Mouse (Mus musculus) heart, adult 11 months (tissue): ENCODE results near the gene Rtf2.

Experiments
- DNase-seq: peaks from one replicate; pipeline ENCODE4 v3.0.0; 2022

Gene Rtf2

DNA sequence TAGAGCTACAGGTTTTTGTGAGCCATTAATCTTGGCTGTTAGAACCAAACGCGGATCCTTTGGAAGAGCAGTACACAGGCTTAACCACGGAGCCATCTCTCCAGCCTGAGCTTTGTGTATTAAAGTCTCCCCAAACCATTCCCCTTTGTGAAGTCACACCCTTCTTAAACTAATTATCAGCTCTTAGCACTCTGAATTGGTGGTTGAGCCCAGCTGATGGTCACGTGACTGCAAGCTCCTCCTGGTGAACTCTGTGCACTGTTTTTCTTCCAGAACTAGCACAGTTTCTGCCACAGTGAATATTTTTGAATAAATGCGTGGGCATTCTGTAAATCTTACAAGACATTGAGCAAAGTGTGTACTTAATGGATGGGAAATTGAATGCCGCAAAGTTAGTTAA lies 820 bp downstream of the Rtf2 start:
- no peak for DNase-seq

- no peak for DNase-seq
These were observed 5.3 kb downstream of the Rtf2 start for GRCm38 (mm10) chr2:172445617-172446016.

DNA sequence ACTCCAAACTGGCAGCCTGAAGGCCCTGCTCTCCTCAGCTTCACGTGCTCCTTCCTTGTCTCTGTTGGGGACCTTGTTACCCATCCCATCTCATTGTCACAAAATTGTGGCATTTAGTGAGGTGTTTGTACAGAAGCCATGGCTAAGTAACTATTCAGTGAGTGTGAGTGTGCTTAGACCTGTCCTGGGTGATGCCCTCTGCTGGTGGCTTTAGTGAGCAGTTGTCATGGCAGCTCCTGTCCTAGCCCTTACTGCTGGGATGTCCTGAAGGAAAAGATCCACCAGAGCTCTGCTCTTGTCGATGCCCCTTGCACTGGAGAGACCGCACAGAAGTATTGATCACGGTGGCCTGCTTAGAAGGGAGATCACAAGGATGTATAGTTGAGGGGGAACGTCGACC lies 7.0 kb downstream of the Rtf2 start:
- no peak for DNase-seq

DNA sequence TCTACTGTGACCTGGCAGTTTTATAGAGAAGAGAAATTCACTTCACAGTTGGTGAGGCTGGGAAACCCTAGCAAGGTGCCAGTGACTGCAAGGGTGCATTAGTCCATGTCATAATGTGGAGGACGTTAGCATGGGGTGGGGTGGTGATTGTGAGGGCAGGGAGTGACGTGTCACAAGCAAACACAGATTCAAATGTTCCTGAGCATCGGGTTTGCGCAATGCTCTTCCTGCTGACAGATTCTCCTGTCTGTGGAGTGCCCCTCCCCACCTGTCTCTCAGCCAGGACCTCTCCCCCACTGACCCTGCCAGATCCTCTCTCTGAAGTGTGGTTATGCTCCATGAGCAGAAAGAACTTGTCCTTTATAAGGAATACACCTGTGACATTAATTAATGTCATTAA lies 8.0 kb downstream of the Rtf2 start:
- no peak for DNase-seq

DNA sequence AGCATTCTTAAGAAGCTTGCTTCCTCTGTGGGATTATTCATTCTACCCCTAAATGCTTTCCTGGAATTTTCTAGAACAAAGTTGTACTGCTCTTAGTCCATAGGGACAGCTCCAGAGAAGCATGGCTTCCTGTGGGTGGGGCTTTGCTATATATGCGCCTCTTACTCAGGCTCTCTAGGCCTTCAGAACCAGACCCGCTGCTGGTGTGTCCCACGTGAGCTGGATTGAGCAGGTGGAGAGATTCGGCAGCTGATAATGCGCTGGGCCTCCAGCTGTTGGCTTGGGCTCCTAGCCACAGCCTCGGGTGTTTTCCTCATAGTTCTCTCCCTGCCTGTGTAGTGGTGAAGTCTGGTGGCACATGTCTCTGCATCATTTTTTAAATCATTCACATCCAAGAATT lies 10.3 kb downstream of the Rtf2 start:
- no peak for DNase-seq

DNA sequence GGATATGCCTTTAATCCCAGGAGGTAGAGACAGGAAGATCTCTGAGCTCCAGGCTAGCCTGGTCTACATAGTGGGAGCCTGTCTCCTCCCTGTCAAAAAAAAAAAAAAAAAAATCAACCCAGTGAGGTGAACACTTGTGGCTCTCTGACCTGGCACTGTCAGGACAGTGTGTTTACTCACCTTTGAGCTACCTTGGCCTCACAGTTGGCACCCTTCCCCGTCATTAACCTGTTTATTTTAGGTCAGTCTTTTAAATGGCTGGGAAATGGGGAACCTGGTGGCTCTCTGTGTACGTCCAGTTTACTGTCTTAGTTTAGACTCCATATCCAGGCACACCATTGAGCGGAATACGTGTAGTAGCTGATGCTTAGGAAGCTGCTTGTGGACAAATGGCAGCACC lies 11.7 kb downstream of the Rtf2 start:
- DNase-seq: no peak

DNA sequence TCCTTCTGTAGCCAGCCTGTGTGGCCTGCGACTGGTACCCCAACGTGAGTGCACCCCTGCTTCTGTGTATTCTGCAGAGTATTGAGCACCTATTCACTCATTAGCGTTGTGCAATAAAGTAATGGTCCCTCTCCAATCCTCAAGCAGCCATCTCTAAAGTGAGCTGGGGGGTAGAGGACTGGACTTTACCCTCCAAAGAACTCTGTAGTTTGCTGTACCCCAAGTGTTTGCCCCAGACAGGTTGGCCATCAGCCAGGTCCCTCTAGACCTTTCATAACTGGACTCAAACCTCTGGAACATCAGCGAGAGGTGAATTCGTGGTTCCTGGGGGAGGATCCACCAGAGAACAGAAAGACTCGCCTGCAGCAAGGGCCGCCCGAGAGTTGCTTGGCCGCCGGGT lies 12.1 kb downstream of the Rtf2 start:
- no peak for DNase-seq

DNA sequence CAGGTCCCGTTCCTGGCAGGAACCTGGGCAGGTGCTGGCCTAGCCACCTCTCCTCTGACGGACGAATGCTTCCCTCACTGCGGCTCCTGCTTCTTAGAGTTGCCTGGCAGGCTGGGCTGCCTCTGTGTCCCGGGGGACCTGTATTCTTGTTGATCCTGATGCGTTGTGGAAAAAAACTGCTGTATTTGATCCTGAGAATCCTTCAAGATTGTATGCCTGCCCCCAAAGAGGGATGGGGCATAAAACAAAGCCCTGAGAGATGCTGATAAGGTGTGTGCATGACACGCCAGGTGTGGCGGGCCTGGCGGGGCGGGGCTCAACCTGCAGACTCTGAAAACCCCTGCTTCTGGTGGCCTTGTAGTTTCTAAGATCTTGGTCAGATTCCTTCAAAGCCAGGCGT lies 18.1 kb downstream of the Rtf2 start, which contains the start of gene Gcnt7:
TSS of gene Gcnt7 (minus strand) at position 101 of the 400 bp plus-strand sequence.
- no peak for DNase-seq

- DNase-seq: no peak
These were observed 20.3 kb downstream of the Rtf2 start for GRCm38 (mm10) chr2:172460647-172461046.

- no peak for DNase-seq
These were observed 22.5 kb downstream of the Rtf2 start for GRCm38 (mm10) chr2:172462813-172463212.

DNA sequence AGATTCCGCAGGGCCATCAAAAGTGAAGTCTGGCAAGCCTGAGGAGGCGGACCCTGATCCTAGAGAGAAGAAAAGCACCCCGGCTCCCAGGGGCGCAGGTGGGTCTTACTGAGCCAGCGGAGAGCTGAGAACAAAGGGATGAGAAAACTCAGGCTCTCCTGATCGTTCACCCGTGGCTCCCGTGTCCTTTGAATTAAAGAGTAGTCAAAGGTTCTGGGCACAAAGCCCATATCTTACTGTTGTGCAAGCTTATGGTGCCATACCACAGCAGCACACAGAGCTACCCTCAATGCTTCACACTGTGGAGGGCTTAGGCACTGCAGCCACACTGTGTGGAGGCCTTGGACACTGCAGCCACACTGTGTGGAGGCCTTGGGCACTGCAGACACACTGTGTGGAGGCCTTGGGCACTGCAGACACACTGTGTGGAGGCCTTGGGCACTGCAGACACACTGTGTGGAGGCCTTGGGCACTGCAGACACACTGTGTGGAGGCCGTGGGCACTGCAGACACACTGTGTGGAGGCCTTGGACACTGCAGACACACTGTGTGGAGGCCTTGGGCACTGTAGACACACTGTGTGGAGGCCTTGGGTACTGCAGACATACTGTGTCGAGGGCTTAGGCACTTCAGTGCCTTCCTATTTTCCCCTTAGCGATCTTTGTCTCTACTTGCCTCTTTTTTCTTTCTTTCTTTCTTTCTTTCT lies 26.2 kb downstream of the Rtf2 start:
- no peak for DNase-seq

GRCm38 (mm10) chr2:172467206-172467605 lies 26.9 kb downstream of the Rtf2 start:
- no peak for DNase-seq

DNA sequence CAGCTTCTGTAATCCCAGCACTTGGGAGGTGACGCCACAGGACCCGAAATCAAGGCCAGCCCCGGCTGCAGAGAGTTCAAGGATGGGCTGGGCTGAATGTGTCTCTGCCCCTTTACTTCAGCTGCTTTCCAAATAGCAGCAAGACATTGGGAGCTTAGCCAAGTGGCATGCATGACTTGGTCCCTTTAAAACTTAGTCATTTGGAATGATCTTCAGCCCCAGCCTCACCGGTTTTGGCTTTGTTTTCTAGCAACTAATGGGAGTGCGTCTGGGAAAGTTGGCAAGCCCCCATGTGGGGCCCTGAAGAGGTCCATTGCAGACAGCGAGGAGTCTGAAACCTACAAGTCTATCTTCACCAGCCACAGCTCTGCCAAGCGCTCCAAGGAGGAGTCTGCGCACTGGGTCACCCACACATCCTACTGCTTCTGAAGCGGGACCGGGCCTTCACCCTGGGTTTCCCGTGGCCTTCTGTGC lies 28.0 kb downstream of the Rtf2 start:
- no peak for DNase-seq

DNA sequence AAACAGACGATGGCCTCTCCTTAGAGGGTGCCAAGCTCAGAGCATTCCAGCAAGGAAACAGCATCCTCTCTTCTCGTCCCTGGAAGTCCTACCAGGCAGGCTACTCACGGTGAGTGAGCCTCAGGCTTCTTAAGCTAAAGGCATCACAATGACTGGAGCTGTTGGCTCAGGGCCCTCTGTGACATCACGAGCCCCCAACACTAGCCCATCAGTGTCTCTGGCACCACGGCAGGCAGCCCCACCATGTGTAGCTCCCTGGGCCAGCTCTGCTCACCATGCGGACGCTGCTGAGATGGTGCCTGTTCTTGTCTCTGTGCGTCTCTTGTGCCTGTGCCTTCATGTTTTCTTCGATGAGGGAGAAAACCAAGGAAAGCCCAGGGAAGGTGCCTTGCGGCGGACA lies 32.0 kb downstream of the Rtf2 start, which contains the start of gene Fam209:
TSS of gene Fam209 (plus strand) at position 203 of the 400 bp plus-strand sequence.
- no peak for DNase-seq

- no peak for DNase-seq
These were observed 33.2 kb downstream of the Rtf2 start for GRCm38 (mm10) chr2:172473591-172473990.

DNA sequence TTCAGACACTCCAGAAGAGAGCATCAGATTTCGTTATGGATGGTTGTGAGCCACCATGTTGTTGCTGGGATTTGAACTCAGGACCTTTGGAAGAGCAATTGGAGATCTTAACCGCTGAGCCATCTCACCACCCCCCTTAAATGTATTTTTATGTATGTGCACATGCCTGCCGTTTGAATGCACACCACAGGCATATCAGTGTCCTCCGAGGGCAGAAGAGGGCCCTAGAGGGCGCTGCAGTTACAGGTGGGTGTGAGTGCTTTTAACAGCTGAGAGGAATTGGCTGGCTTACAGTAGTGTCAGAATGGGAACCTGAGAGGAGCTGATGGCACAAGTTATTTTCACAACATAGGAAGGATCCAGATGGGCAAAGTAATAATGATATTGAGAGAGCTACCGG lies 34.6 kb downstream of the Rtf2 start:
- no peak for DNase-seq

- no peak for DNase-seq
These were observed 36.4 kb downstream of the Rtf2 start for GRCm38 (mm10) chr2:172476707-172477260.

GRCm38 (mm10) chr2:172477350-172477749 lies 37.0 kb downstream of the Rtf2 start:
- no peak for DNase-seq

GRCm38 (mm10) chr2:172477860-172478259 lies 37.5 kb downstream of the Rtf2 start:
- DNase-seq: no peak

- DNase-seq: no peak
These were observed 39.9 kb downstream of the Rtf2 start for GRCm38 (mm10) chr2:172480296-172480695.

DNA sequence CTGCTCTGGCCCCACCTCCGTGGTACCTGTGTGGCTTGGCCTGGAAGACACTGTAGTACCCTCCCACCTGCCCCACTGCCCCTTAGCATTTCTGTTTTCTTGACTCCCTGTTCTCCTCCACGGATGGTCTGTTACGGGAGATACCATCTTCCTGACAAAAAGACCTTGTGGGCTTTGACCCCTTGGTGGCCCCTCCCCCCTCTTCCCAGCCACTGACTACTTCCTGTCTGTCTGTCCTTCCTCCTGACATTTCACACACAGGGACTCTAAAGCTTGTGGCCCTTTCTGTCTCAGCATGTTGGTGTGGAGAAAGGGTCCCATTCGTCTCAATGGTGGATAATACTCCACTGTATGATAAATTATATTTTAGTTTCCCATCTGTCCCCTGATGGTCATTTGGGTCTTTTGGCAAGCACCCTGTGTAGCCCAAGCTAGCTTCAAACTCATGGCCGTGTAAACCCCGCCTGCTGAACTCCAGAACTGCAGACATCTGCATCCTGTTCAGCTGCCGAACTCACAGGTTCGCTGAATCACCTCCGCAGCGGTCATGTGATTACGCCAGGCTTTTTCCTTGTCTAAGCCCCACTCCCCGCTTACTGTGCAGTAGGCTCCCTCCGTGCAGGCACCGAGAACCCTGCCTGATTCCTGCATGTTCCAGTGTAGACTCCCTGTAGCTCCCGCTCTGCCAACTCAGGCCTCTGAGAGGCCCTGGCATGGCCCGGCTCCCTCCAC lies 41.5 kb downstream of the Rtf2 start:
- DNase-seq: no peak

DNA sequence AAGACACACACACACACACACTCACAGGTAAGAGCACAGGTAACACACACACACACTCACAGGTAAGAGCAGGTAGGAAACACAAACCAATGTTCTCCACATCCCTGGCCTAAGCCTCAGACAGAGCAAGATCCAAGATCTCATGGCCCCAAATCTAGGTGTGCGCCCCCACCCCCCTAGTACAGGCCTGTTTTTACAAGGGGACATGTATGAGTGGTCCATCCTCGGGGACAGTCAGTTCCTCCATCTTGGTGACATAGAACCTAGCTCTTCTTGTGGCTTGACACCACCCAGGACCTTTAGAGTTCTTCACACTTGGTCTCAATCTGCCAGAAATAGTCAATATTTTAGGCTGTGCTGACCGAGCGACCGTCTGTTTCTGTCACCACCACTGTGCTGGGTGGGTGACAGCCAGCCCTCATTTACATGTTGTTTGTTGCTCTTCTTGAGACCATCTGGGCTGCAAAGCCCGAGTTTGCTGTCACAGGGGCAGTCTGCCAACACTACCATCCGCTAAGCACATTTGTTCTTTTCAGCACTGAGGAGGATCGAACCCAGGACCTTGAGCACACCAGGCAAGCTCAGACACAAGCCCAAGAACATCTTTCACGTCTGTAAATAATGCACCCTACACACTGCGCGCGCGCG lies 43.5 kb downstream of the Rtf2 start:
- no peak for DNase-seq

DNA sequence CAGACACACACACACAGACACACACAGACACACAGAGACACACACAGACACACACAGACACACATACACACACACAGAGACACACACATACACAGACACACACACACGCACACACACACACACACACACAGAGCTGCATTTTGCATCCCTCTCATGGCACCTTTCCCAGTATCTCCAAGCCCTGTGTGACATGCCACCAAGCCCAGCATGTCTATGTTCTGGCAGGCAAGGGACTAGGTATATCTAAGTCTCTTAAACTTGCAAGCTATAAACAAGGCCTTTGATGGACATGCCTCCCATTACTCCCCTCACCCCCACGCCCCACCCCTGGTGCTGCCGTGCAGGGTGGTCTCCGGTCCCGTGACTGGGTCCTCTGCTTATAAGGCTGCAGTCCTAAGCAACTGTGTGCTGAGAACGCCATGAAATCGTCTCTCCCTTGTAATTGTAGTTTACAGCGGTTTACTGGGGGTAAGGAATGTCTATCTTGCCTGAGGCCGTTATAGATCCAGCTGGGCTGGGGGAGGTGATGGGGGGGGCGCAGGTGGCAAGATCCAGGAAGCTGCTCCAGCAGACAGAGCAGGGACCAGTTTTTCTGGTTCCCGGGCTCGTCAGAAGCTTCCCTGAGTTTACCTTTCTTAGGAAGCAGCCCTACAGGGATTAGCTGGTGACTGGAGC lies 44.5 kb downstream of the Rtf2 start:
- DNase-seq: no peak
